Mouse (Mus musculus) neural tube, embryonic 11.5 days (tissue): Measurements from ENCODE around the gene Otub2. TPM values are rescaled to one million over a fixed set of nuclear protein-coding genes. Genes with fewer than 3 reads are reported as not detected.
"Not testable (repeated sequence)": the region's sequence is repeated elsewhere in the genome, so short reads cannot be mapped to it uniquely, and the experiment has no call there.

Experiments used
- ATAC-seq: fragments of 200-750 bp; cut with Nextera tagmentation; 2 replicates; pipeline ENCODE4 v1.8.0; 2017; ENCODE audit warnings: moderate number of reproducible peaks, mild to moderate bottlenecking, moderate TSS enrichment, moderate library complexity; ENCODE audit not compliant: insufficient read depth, low FRiP score, low TSS enrichment
- DNase-seq: peaks from one replicate; pipeline ENCODE4 v3.0.0-alpha.2; 2015; ENCODE audit warnings: low spot score
- H3K27ac ChIP-seq: fragments of 300-500 bp; sonication (generic); 2 replicates; pipeline ENCODE4 v1.5.1; 2014; ENCODE audit warnings: low read depth, mild to moderate bottlenecking, low read length
- H3K27me3 ChIP-seq: fragments of 300-500 bp; sonication (generic); 2 replicates; pipeline ENCODE4 v1.6.1; 2014; ENCODE audit warnings: mild to moderate bottlenecking, low read length, mixed read lengths; ENCODE audit not compliant: control insufficient read depth, insufficient read depth
- H3K36me3 ChIP-seq: fragments of 300-500 bp; sonication (generic); 2 replicates; pipeline ENCODE4 v1.6.1; 2014; ENCODE audit warnings: mild to moderate bottlenecking, low read length, moderate library complexity, mixed read lengths; ENCODE audit not compliant: control insufficient read depth, insufficient read depth
- H3K4me1 ChIP-seq: fragments of 300-500 bp; sonication (generic); 2 replicates; pipeline ENCODE4 v1.6.1; 2014; ENCODE audit warnings: low read length, mixed read lengths; ENCODE audit not compliant: control insufficient read depth, insufficient read depth
- H3K4me2 ChIP-seq: fragments of 300-500 bp; sonication (generic); 2 replicates; pipeline ENCODE4 v1.6.1; 2014; ENCODE audit warnings: low read depth, mild to moderate bottlenecking, moderate library complexity
- H3K4me3 ChIP-seq: fragments of 300-500 bp; sonication (generic); 2 replicates; pipeline ENCODE4 v1.5.1; 2014; ENCODE audit warnings: low read depth, low read length
- H3K9ac ChIP-seq: fragments of 300-500 bp; sonication (generic); 2 replicates; pipeline ENCODE4 v1.6.1; 2014; ENCODE audit warnings: mild to moderate bottlenecking, low read length
- H3K9me3 ChIP-seq: fragments of 300-500 bp; sonication (generic); 2 replicates; pipeline ENCODE4 v1.6.1; 2016; ENCODE audit warnings: low read length; ENCODE audit not compliant: control insufficient read depth
- WGBS: fragments of 180-500 bp; shearing (Covaris S2); extraction: QIAGEN DNeasy Blood & Tissue Kit; methylation state at CpG from one replicate; pipeline ENCODE4 v1.1.7; 2014; 5-methylcytosine and 5-hydroxymethylcytosine counted together
- polyA plus RNA-seq: library from polyadenylated mRNA; unstranded; fragments of >200 nt; fragmentation: Nextera tagmentation; extraction: Ambion mirVana; gene quantifications from 2 replicates; pipeline ENCODE4 v1.2.1, GENCODE M21; 2014

The Otub2 gene
- polyA plus RNA-seq, 1 experiment from 2014 or later: 20.3 TPM

DNA sequence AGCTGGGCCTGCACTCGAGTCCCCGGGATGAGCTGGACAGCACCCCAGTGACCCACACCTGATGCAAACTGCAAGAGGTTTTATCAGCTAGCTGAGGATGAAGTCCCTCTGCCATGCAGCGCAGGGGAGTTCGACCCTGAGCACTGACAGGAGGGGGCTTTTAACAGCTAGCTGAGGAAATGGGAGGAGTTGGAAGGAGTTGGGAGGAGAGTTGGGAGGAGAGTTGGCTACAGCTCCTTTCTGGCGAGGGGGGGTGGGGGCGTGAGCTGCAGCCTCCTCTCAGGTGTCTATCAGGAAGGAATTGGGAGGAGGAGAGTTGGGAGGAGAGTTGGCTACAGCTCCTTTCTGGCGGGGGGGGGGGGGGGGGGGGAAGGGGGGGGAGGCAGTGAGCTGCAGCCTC is 55.8 kb downstream of the Otub2 start:
- 41% methylated on average over 5 of the region's 7 CpGs for WGBS
- not testable (repeated sequence) for H3K4me3 ChIP-seq, H3K27me3 ChIP-seq, H3K27ac ChIP-seq, H3K9ac ChIP-seq, ATAC-seq, H3K4me2 ChIP-seq, H3K36me3 ChIP-seq, DNase-seq, H3K4me1 ChIP-seq, H3K9me3 ChIP-seq

DNA sequence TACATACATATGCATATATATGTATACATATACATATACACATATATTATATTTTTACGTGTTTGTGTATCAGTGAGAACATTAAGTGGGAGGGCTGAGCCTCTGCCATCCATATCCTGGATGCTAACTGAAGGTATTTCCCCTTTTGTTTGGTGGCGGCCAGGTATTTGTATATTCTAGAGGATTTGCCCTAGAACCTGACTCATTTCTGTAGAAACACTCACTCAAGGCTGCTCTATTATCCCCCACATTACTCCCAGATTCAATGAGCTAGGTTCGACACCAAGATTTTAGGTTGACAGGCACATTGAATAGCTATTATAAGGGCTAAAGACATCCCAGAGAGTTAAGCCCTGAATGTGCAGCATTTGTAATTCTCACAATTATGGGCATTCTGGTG is 56.6 kb downstream of the Otub2 start:
- no peak for ATAC-seq
- H3K4me2 ChIP-seq: no peak overlapping the region
- WGBS: 82% methylated on average over 3 of the region's 3 CpGs

GRCm38 (mm10) chr12:103453361-103453760 is 64.9 kb downstream of the Otub2 start:
- no peak overlapping the region for H3K4me3 ChIP-seq
- H3K9me3 ChIP-seq: no peaks in the 10 kb centered on the region
- no peak overlapping the region for H3K27ac ChIP-seq
- no peak overlapping the region for H3K4me2 ChIP-seq
- ATAC-seq (no peak), DNase-seq (no peak)
- H3K9ac ChIP-seq: no peak overlapping the region
- no peaks in the 10 kb centered on the region for H3K4me1 ChIP-seq
- H3K27me3 ChIP-seq: no peaks in the 10 kb centered on the region
- no peaks in the 10 kb centered on the region for H3K36me3 ChIP-seq

More for the DNA sequence above, 56.6 kb downstream of the Otub2 start:
- H3K4me3 ChIP-seq: no peak overlapping the region
- no peaks in the 10 kb centered on the region for H3K9me3 ChIP-seq
- H3K27me3 ChIP-seq: no peaks in the 10 kb centered on the region
- no peaks in the 10 kb centered on the region for H3K4me1 ChIP-seq
- no peak overlapping the region for H3K9ac ChIP-seq
- DNase-seq: no peak
- H3K36me3 ChIP-seq: no peaks in the 10 kb centered on the region
- H3K27ac ChIP-seq: no peak overlapping the region

Other genes with a start within 250 kb of the Otub2 start
- gene Prima1, start 146.5 kb upstream of the Otub2 start, polyA plus RNA-seq: 1.9 and 2.0 TPM in 2 replicates
- gene Fam181a, start 77.7 kb upstream of the Otub2 start, polyA plus RNA-seq: 23.7 and 24.2 TPM in 2 replicates
- gene Asb2, start 32.7 kb upstream of the Otub2 start, polyA plus RNA-seq: 2.9 and 3.4 TPM in 2 replicates
- 1.2 and 1.3 TPM in 2 replicates for gene 9330161L09Rik, start 19.1 kb downstream of the Otub2 start, polyA plus RNA-seq
- 111 and 118 TPM in 2 replicates for gene Ddx24, start 37.1 kb downstream of the Otub2 start, polyA plus RNA-seq
- 1.8 and 2.0 TPM in 2 replicates for gene Ifi27, start 45.5 kb downstream of the Otub2 start, polyA plus RNA-seq
- gene Ifi27l2a, start 55.0 kb downstream of the Otub2 start, polyA plus RNA-seq: 1.4 TPM in 2 replicates
- gene Ifi27l2b, start 68.5 kb downstream of the Otub2 start, polyA plus RNA-seq: not detected in 2 replicates
- 2.6 and 2.7 TPM in 2 replicates for gene Ppp4r4, start 143.6 kb downstream of the Otub2 start, polyA plus RNA-seq
- gene Serpina10, start 242.8 kb downstream of the Otub2 start, polyA plus RNA-seq: 0.08 TPM in 1 of 2 replicates, not detected in the other